Mouse (Mus musculus) spleen, embryonic (tissue): ENCODE results near the gene Ltv1.

Experiments
- CTCF ChIA-PET: fragments of 350-600 bp; sonication (Branson Sonifier 250); formaldehyde crosslinking; loops from one replicate; lab custom pipeline; 2022; lab: Charles Lee

Gene Ltv1

GRCm38 (mm10) chr10:13133850-13134249 lies 59.1 kb downstream of the Ltv1 start:
- CTCF ChIA-PET, result no interaction called here
